Mouse (Mus musculus) erythroid progenitor cell, adult 5-6 weeks (primary cell): ENCODE results near the gene Hist1h3g. TPM values are rescaled to one million over a fixed set of nuclear protein-coding genes. Genes with fewer than 3 reads are reported as not detected.

Source experiments
- total RNA-seq, 2 experiments: library from RNA; stranded (forward) in 1 of 2; stranded (reverse) in 1 of 2; fragments of 150-400 nt in 1 of 2; fragments of 186-747, 209-891 nt in 1 of 2; gene quantifications; 2 replicates each; pipeline versions ENCODE4 v1.2.3 to v1.2.4; 2015 to 2017; ENCODE audit warnings: low replicate concordance in 2 of 2

Gene Hist1h3g
- total RNA-seq, 2 experiments from 2014 or later, result 573 to 889 TPM

Other genes with a start within 250 kb of the Hist1h3g start
Only the 30 nearest of the 34 such genes appear.
- gene Zfp322a, start 166.2 kb upstream of the Hist1h3g start, total RNA-seq (2015; ENCODE audit: low replicate concordance), result 4.3 and 15.1 TPM in 2 replicates
- gene Zfp322a, start 166.2 kb upstream of the Hist1h3g start, total RNA-seq (2017; ENCODE audit: low replicate concordance), result 18.7 and 48.1 TPM in 2 replicates
- gene Abt1, start 111.6 kb upstream of the Hist1h3g start, total RNA-seq (2015; ENCODE audit: low replicate concordance), result 1.1 and 2.1 TPM in 2 replicates
- 1.3 and 1.6 TPM in 2 replicates for gene Abt1, start 111.6 kb upstream of the Hist1h3g start, total RNA-seq (2017; ENCODE audit: low replicate concordance)
- 1.4 and 4.2 TPM in 2 replicates for gene Btn1a1, start 69.5 kb upstream of the Hist1h3g start, total RNA-seq (2015; ENCODE audit: low replicate concordance)
- gene Btn1a1, start 69.5 kb upstream of the Hist1h3g start, total RNA-seq (2017; ENCODE audit: low replicate concordance), result 0.90 and 1.4 TPM in 2 replicates
- gene Btn2a2, start 46.6 kb upstream of the Hist1h3g start, total RNA-seq (2015; ENCODE audit: low replicate concordance), result not detected in 2 replicates
- not detected in 2 replicates for gene Btn2a2, start 46.6 kb upstream of the Hist1h3g start, total RNA-seq (2017; ENCODE audit: low replicate concordance)
- gene Hist1h4h, start 4.4 kb upstream of the Hist1h3g start, total RNA-seq (2015; ENCODE audit: low replicate concordance), result 323 and 492 TPM in 2 replicates
- gene Hist1h4h, start 4.4 kb upstream of the Hist1h3g start, total RNA-seq (2017; ENCODE audit: low replicate concordance), result 3,110 and 3,215 TPM in 2 replicates
- 180 and 320 TPM in 2 replicates for gene Hist1h2af, start 1.5 kb upstream of the Hist1h3g start, total RNA-seq (2015; ENCODE audit: low replicate concordance)
- gene Hist1h2af, start 1.5 kb upstream of the Hist1h3g start, total RNA-seq (2017; ENCODE audit: low replicate concordance), result 7,936 and 7,993 TPM in 2 replicates
- 90.1 and 113 TPM in 2 replicates for gene Hist1h2bh, start 8.0 kb downstream of the Hist1h3g start, total RNA-seq (2015; ENCODE audit: low replicate concordance)
- gene Hist1h2bh, start 8.0 kb downstream of the Hist1h3g start, total RNA-seq (2017; ENCODE audit: low replicate concordance), result 325 and 367 TPM in 2 replicates
- 145 and 158 TPM in 2 replicates for gene Hist1h3f, start 8.6 kb downstream of the Hist1h3g start, total RNA-seq (2015; ENCODE audit: low replicate concordance)
- 262 and 310 TPM in 2 replicates for gene Hist1h3f, start 8.6 kb downstream of the Hist1h3g start, total RNA-seq (2017; ENCODE audit: low replicate concordance)
- gene Hist1h4f, start 16.2 kb downstream of the Hist1h3g start, total RNA-seq (2015; ENCODE audit: low replicate concordance), result 838 and 1,105 TPM in 2 replicates
- 7,675 and 12,079 TPM in 2 replicates for gene Hist1h4f, start 16.2 kb downstream of the Hist1h3g start, total RNA-seq (2017; ENCODE audit: low replicate concordance)
- 59.1 and 59.8 TPM in 2 replicates for gene Hist1h1d, start 17.8 kb downstream of the Hist1h3g start, total RNA-seq (2015; ENCODE audit: low replicate concordance)
- gene Hist1h1d, start 17.8 kb downstream of the Hist1h3g start, total RNA-seq (2017; ENCODE audit: low replicate concordance), result 587 and 674 TPM in 2 replicates
- gene Hist1h3e, start 26.9 kb downstream of the Hist1h3g start, total RNA-seq (2015; ENCODE audit: low replicate concordance), result 238 and 264 TPM in 2 replicates
- gene Hist1h3e, start 26.9 kb downstream of the Hist1h3g start, total RNA-seq (2017; ENCODE audit: low replicate concordance), result 387 and 422 TPM in 2 replicates
- 4.2 and 33.5 TPM in 2 replicates for gene Hist1h2ae, start 35.8 kb downstream of the Hist1h3g start, total RNA-seq (2015; ENCODE audit: low replicate concordance)
- gene Hist1h2ae, start 35.8 kb downstream of the Hist1h3g start, total RNA-seq (2017; ENCODE audit: low replicate concordance), result 1,390 and 1,464 TPM in 2 replicates
- gene Hist1h2bg, start 36.0 kb downstream of the Hist1h3g start, total RNA-seq (2015; ENCODE audit: low replicate concordance), result 851 and 976 TPM in 2 replicates
- gene Hist1h2bg, start 36.0 kb downstream of the Hist1h3g start, total RNA-seq (2017; ENCODE audit: low replicate concordance), result 2,677 and 3,057 TPM in 2 replicates
- 1,210 and 1,460 TPM in 2 replicates for gene Hist1h2bf, start 38.8 kb downstream of the Hist1h3g start, total RNA-seq (2015; ENCODE audit: low replicate concordance)
- 1,557 and 1,840 TPM in 2 replicates for gene Hist1h2bf, start 38.8 kb downstream of the Hist1h3g start, total RNA-seq (2017; ENCODE audit: low replicate concordance)
- gene Hist1h2ad, start 39.0 kb downstream of the Hist1h3g start, total RNA-seq (2015; ENCODE audit: low replicate concordance), result 9.0 and 15.1 TPM in 2 replicates
- gene Hist1h2ad, start 39.0 kb downstream of the Hist1h3g start, total RNA-seq (2017; ENCODE audit: low replicate concordance), result 2,771 and 6,356 TPM in 2 replicates
- gene Hist1h3d, start 40.3 kb downstream of the Hist1h3g start, total RNA-seq (2015; ENCODE audit: low replicate concordance), result 379 and 393 TPM in 2 replicates
- gene Hist1h3d, start 40.3 kb downstream of the Hist1h3g start, total RNA-seq (2017; ENCODE audit: low replicate concordance), result 236 and 363 TPM in 2 replicates
- 1,614 and 1,995 TPM in 2 replicates for gene Hist1h4d, start 46.2 kb downstream of the Hist1h3g start, total RNA-seq (2015; ENCODE audit: low replicate concordance)
- gene Hist1h4d, start 46.2 kb downstream of the Hist1h3g start, total RNA-seq (2017; ENCODE audit: low replicate concordance), result 2,133 and 2,242 TPM in 2 replicates
- gene Hist1h2be, start 85.7 kb downstream of the Hist1h3g start, total RNA-seq (2015; ENCODE audit: low replicate concordance), result 39.8 and 50.1 TPM in 2 replicates
- gene Hist1h2be, start 85.7 kb downstream of the Hist1h3g start, total RNA-seq (2017; ENCODE audit: low replicate concordance), result 202 and 281 TPM in 2 replicates
- gene Hist1h1e, start 87.1 kb downstream of the Hist1h3g start, total RNA-seq (2015; ENCODE audit: low replicate concordance), result 1,339 and 1,610 TPM in 2 replicates
- 1,649 and 1,886 TPM in 2 replicates for gene Hist1h1e, start 87.1 kb downstream of the Hist1h3g start, total RNA-seq (2017; ENCODE audit: low replicate concordance)
- gene Hist1h2ac, start 148.5 kb downstream of the Hist1h3g start, total RNA-seq (2015; ENCODE audit: low replicate concordance), result 7.5 and 8.3 TPM in 2 replicates
- gene Hist1h2ac, start 148.5 kb downstream of the Hist1h3g start, total RNA-seq (2017; ENCODE audit: low replicate concordance), result 152 and 187 TPM in 2 replicates
- gene Hist1h2bc, start 148.8 kb downstream of the Hist1h3g start, total RNA-seq (2015; ENCODE audit: low replicate concordance), result 84.3 and 136 TPM in 2 replicates
- 401 and 556 TPM in 2 replicates for gene Hist1h2bc, start 148.8 kb downstream of the Hist1h3g start, total RNA-seq (2017; ENCODE audit: low replicate concordance)
- 2.2 TPM in 1 of 2 replicates, not detected in the other for gene Hist1h1t, start 160.4 kb downstream of the Hist1h3g start, total RNA-seq (2015; ENCODE audit: low replicate concordance)
- gene Hist1h1t, start 160.4 kb downstream of the Hist1h3g start, total RNA-seq (2017; ENCODE audit: low replicate concordance), result 3.5 and 8.2 TPM in 2 replicates
- gene Hist1h4c, start 163.0 kb downstream of the Hist1h3g start, total RNA-seq (2015; ENCODE audit: low replicate concordance), result 225 and 268 TPM in 2 replicates
- 667 and 1,084 TPM in 2 replicates for gene Hist1h4c, start 163.0 kb downstream of the Hist1h3g start, total RNA-seq (2017; ENCODE audit: low replicate concordance)
- 7.5 and 14.1 TPM in 2 replicates for gene Hfe, start 175.4 kb downstream of the Hist1h3g start, total RNA-seq (2015; ENCODE audit: low replicate concordance)
- gene Hfe, start 175.4 kb downstream of the Hist1h3g start, total RNA-seq (2017; ENCODE audit: low replicate concordance), result 0.77 and 2.2 TPM in 2 replicates
- gene Hist1h1c, start 203.4 kb downstream of the Hist1h3g start, total RNA-seq (2015; ENCODE audit: low replicate concordance), result 527 and 533 TPM in 2 replicates
- 3,859 and 4,708 TPM in 2 replicates for gene Hist1h1c, start 203.4 kb downstream of the Hist1h3g start, total RNA-seq (2017; ENCODE audit: low replicate concordance)
- 412 and 474 TPM in 2 replicates for gene Hist1h3c, start 210.2 kb downstream of the Hist1h3g start, total RNA-seq (2015; ENCODE audit: low replicate concordance)
- 1,335 and 2,217 TPM in 2 replicates for gene Hist1h3c, start 210.2 kb downstream of the Hist1h3g start, total RNA-seq (2017; ENCODE audit: low replicate concordance)
- gene Hist1h2bb, start 211.3 kb downstream of the Hist1h3g start, total RNA-seq (2015; ENCODE audit: low replicate concordance), result 856 and 1,017 TPM in 2 replicates
- gene Hist1h2bb, start 211.3 kb downstream of the Hist1h3g start, total RNA-seq (2017; ENCODE audit: low replicate concordance), result 7,682 and 13,399 TPM in 2 replicates
- 222 and 372 TPM in 2 replicates for gene Hist1h2ab, start 215.7 kb downstream of the Hist1h3g start, total RNA-seq (2015; ENCODE audit: low replicate concordance)
- 5,516 and 10,292 TPM in 2 replicates for gene Hist1h2ab, start 215.7 kb downstream of the Hist1h3g start, total RNA-seq (2017; ENCODE audit: low replicate concordance)
- gene Hist1h3b, start 216.8 kb downstream of the Hist1h3g start, total RNA-seq (2015; ENCODE audit: low replicate concordance), result 1,233 and 1,450 TPM in 2 replicates
- gene Hist1h3b, start 216.8 kb downstream of the Hist1h3g start, total RNA-seq (2017; ENCODE audit: low replicate concordance), result 1,686 and 1,833 TPM in 2 replicates
- 331 and 380 TPM in 2 replicates for gene Hist1h4b, start 221.6 kb downstream of the Hist1h3g start, total RNA-seq (2015; ENCODE audit: low replicate concordance)
- gene Hist1h4b, start 221.6 kb downstream of the Hist1h3g start, total RNA-seq (2017; ENCODE audit: low replicate concordance), result 1,134 and 2,811 TPM in 2 replicates